Mouse (Mus musculus) bone marrow, adult 2 months (tissue): Measurements from ENCODE around the gene Uqcc1. TPM values are rescaled to one million over a fixed set of nuclear protein-coding genes. Genes with fewer than 3 reads are reported as not detected.

Experiments
- H3K27ac ChIP-seq: fragments of 200-500 bp; 2 replicates; pipeline ENCODE4 v1.5.1; 2012; ENCODE audit warnings: low read depth, mild to moderate bottlenecking, control low read depth, inconsistent platforms, low read length; ENCODE audit not compliant: control insufficient read depth, poor library complexity, insufficient read depth
- H3K4me1 ChIP-seq: fragments of 200-500 bp; 2 replicates; pipeline ENCODE4 v1.6.1; 2011; ENCODE audit warnings: low read length; ENCODE audit not compliant: control insufficient read depth, insufficient read depth
- H3K4me3 ChIP-seq: fragments of 200-500 bp; replicated peaks from 2 replicates; pipeline ENCODE3; 2011; ENCODE audit warnings: mild to moderate bottlenecking, low read depth, low read length, control low read depth; ENCODE audit not compliant: control insufficient read depth
- CTCF ChIP-seq: fragments of 200-500 bp; IDR thresholded peaks from 2 replicates; pipeline ENCODE4 v1.5.1; 2011; ENCODE audit warnings: low read length, control low read depth; ENCODE audit not compliant: control insufficient read depth, insufficient read depth
- POLR2A ChIP-seq: fragments of 200-500 bp; IDR thresholded peaks from 2 replicates; pipeline ENCODE4 v1.6.1; 2011; ENCODE audit warnings: low read depth, mild to moderate bottlenecking, control low read depth, low read length, borderline replicate concordance; ENCODE audit not compliant: control insufficient read depth
- WGBS: fragments of 180-500 bp; shearing (Covaris S2); methylation state at CpG from one replicate; pipeline ENCODE4 v1.1.7; 2018; 5-methylcytosine and 5-hydroxymethylcytosine counted together
- polyA plus RNA-seq: library from polyadenylated mRNA; stranded (reverse); fragments of >200 nt; gene quantifications from 2 replicates; pipeline ENCODE4 v1.2.4, GENCODE M21; 2011; ENCODE audit warnings: low replicate concordance; ENCODE audit not compliant: missing spikeins, insufficient read depth, insufficient read length

The Uqcc1 gene
- polyA plus RNA-seq, 1 experiment, result 14.9 TPM

GRCm38 (mm10) chr2:155861581-155861980, 68.5 kb downstream of the Uqcc1 start:
- no peak overlapping the region for H3K4me3 ChIP-seq
- 87% methylated on average over 6 of the region's 6 CpGs for WGBS
- no peaks in the 10 kb centered on the region for H3K4me1 ChIP-seq
- TF ChIP-seq CTCF, result no peak
- no peak for TF ChIP-seq POLR2A
- no peak overlapping the region for H3K27ac ChIP-seq

GRCm38 (mm10) chr2:155860102-155860501, 70.0 kb downstream of the Uqcc1 start:
- TF ChIP-seq CTCF, result no peak
- no peak for TF ChIP-seq POLR2A
- 79% methylated on average over 7 of the region's 7 CpGs for WGBS

GRCm38 (mm10) chr2:155852536-155852935, 77.6 kb downstream of the Uqcc1 start:
- TF ChIP-seq POLR2A (no peak), CTCF (no peak)
- 85% methylated on average over 5 of the region's 5 CpGs for WGBS
- Histone ChIP-seq H3K4me1 (no peaks in the 10 kb centered on the region), H3K4me3 (no peak overlapping the region), H3K27ac (no peak overlapping the region)

More at GRCm38 (mm10) chr2:155860102-155860501, 70.0 kb downstream of the Uqcc1 start:
- no peak overlapping the region for H3K27ac ChIP-seq
- H3K4me3 ChIP-seq, result no peak overlapping the region
- no peaks in the 10 kb centered on the region for H3K4me1 ChIP-seq

- TF ChIP-seq POLR2A (no peak), CTCF (no peak)
- WGBS, result 83% methylated on average over 7 of the region's 7 CpGs
- Histone ChIP-seq H3K4me3 (no peak overlapping the region), H3K27ac (no peak overlapping the region), H3K4me1 (no peaks in the 10 kb centered on the region)
Observed at GRCm38 (mm10) chr2:155850120-155850519, 80.0 kb downstream of the Uqcc1 start.

- WGBS, result 61% methylated on average over 7 of the region's 7 CpGs
- no peaks in the 10 kb centered on the region for H3K4me1 ChIP-seq
- no peak for TF ChIP-seq POLR2A
- TF ChIP-seq CTCF, result no peak
- H3K4me3 ChIP-seq, result no peak overlapping the region
- H3K27ac ChIP-seq, result no peak overlapping the region
Observed at GRCm38 (mm10) chr2:155849464-155849863, 80.6 kb downstream of the Uqcc1 start.

GRCm38 (mm10) chr2:155848291-155848690, 81.8 kb downstream of the Uqcc1 start:
- no peak overlapping the region for H3K27ac ChIP-seq
- 34% methylated on average over 6 of the region's 6 CpGs for WGBS
- H3K4me3 ChIP-seq, result no peak overlapping the region
- TF ChIP-seq POLR2A, result no peak
- peak; percentile 97 for TF ChIP-seq CTCF
- no peaks in the 10 kb centered on the region for H3K4me1 ChIP-seq

GRCm38 (mm10) chr2:155846930-155847329, 83.2 kb downstream of the Uqcc1 start:
- Histone ChIP-seq H3K27ac (no peak overlapping the region), H3K4me1 (no peaks in the 10 kb centered on the region), H3K4me3 (no peak overlapping the region)
- no peak for TF ChIP-seq CTCF
- no peak for TF ChIP-seq POLR2A
- 85% methylated on average over 8 of the region's 8 CpGs for WGBS

- Histone ChIP-seq H3K27ac (no peak overlapping the region), H3K4me3 (no peak overlapping the region), H3K4me1 (no peaks in the 10 kb centered on the region)
- no peak for TF ChIP-seq POLR2A
- no peak for TF ChIP-seq CTCF
- 76% methylated on average over 4 of the region's 4 CpGs for WGBS
Observed at GRCm38 (mm10) chr2:155838961-155839360, 91.1 kb downstream of the Uqcc1 start.

- H3K4me3 ChIP-seq, result no peak overlapping the region
- 71% methylated on average over 3 of the region's 3 CpGs for WGBS
Observed at GRCm38 (mm10) chr2:155837961-155838360, 92.1 kb downstream of the Uqcc1 start.

More at GRCm38 (mm10) chr2:155837961-155838360, 92.1 kb downstream of the Uqcc1 start:
- Histone ChIP-seq H3K4me1 (no peaks in the 10 kb centered on the region), H3K27ac (no peak overlapping the region)
- TF ChIP-seq POLR2A (no peak), CTCF (no peak)
